In genomic region chr7:79710130-79710607, GRCm38 (mm10) we compare ENCODE assay signal across 8 mouse cellular contexts. TPM values are rescaled to one million over a fixed set of nuclear protein-coding genes. Genes with fewer than 3 reads are reported as not detected.
DNase-seq lines count a peak whose midpoint lies in the region; ATAC-seq lines count a peak whose summit lies in the region.

No protein-coding gene starts in this region.

- DNase-seq in heart, adult 11 months, result peak; percentile 87
- no peak for DNase-seq in heart, postnatal 25 days (ENCODE audit: low spot score)
- DNase-seq in R1 (ENCODE audit: low read depth, low spot score), result peak; percentile 82
- DNase-seq in embryonic facial prominence, embryonic 11.5 days (ENCODE audit: low spot score), result peak; percentile 81
- DNase-seq in retina, postnatal 1 day, result peak; percentile 90
- no peak for DNase-seq in urinary bladder, postnatal 10 days (ENCODE audit: low spot score)

- H3K9ac ChIP-seq in embryonic facial prominence, embryonic 11.5 days (replicated peaks; ENCODE audit: low read length), result peak overlapping the region; percentile 57
- H3K9ac ChIP-seq in hindbrain, embryonic 12.5 days, result peak overlapping the region; percentile 54
- H3K9ac ChIP-seq in limb, embryonic 13.5 days, result peak overlapping the region; percentile 55

- WGBS in embryonic facial prominence, embryonic 11.5 days, result under 1% methylated on average over 53 of the region's 55 CpGs
- WGBS in hindbrain, embryonic 12.5 days, result under 1% methylated on average over 55 of the region's 55 CpGs
- 2% methylated on average over 52 of the region's 55 CpGs for WGBS in limb, embryonic 13.5 days

- H3K27ac ChIP-seq in embryonic facial prominence, embryonic 11.5 days (replicated peaks; ENCODE audit: low read depth, low read length), result no peak overlapping the region
- no peak overlapping the region for H3K27ac ChIP-seq in hindbrain, embryonic 12.5 days
- no peak overlapping the region for H3K27ac ChIP-seq in limb, embryonic 13.5 days

- peak; percentile 69 for ATAC-seq in embryonic facial prominence, embryonic 11.5 days (replicated peaks; ENCODE audit: insufficient number of reproducible peaks, low FRiP score, low TSS enrichment, low read depth)
- ATAC-seq in hindbrain, embryonic 12.5 days (ENCODE audit: low FRiP score), result peak; percentile 88
- ATAC-seq in limb, embryonic 13.5 days (ENCODE audit: low FRiP score, low read depth), result peak; percentile 38; the same call in 1 of the 2 replicates

- peaks cover 3% of the 10 kb centered on the region for H3K36me3 ChIP-seq in embryonic facial prominence, embryonic 11.5 days (replicated peaks; ENCODE audit: control insufficient read depth, insufficient read depth, low read depth, low read length)
- H3K36me3 ChIP-seq in hindbrain, embryonic 12.5 days, result 0 out of 2 replicates have a peak, but pooled peaks cover 5% of the 10 kb centered on the region
- H3K36me3 ChIP-seq in limb, embryonic 13.5 days, result peaks cover 53% of the 10 kb centered on the region

- peak overlapping the region; percentile 78 for H3K4me2 ChIP-seq in embryonic facial prominence, embryonic 11.5 days (ENCODE audit: low read depth, low read length)
- peak overlapping the region; percentile 64 for H3K4me2 ChIP-seq in hindbrain, embryonic 12.5 days (replicated peaks)
- H3K4me2 ChIP-seq in limb, embryonic 13.5 days (replicated peaks), result peak overlapping the region; percentile 79

- H3K9me3 ChIP-seq in embryonic facial prominence, embryonic 11.5 days (replicated peaks; ENCODE audit: control insufficient read depth, low read length), result no peaks in the 10 kb centered on the region
- H3K9me3 ChIP-seq in hindbrain, embryonic 12.5 days (replicated peaks), result no peaks in the 10 kb centered on the region
- no peaks in the 10 kb centered on the region for H3K9me3 ChIP-seq in limb, embryonic 13.5 days

- no peaks in the 10 kb centered on the region for H3K27me3 ChIP-seq in embryonic facial prominence, embryonic 11.5 days (ENCODE audit: control insufficient read depth, insufficient read depth, low read length)
- H3K27me3 ChIP-seq in hindbrain, embryonic 12.5 days, result peaks cover 19% of the 10 kb centered on the region
- H3K27me3 ChIP-seq in limb, embryonic 13.5 days, result peaks cover 30% of the 10 kb centered on the region

- no peaks in the 10 kb centered on the region for H3K4me1 ChIP-seq in embryonic facial prominence, embryonic 11.5 days (ENCODE audit: control insufficient read depth, insufficient read depth, low read length)
- peaks cover 17% of the 10 kb centered on the region for H3K4me1 ChIP-seq in hindbrain, embryonic 12.5 days
- H3K4me1 ChIP-seq in limb, embryonic 13.5 days, result peaks cover 15% of the 10 kb centered on the region

- H3K4me3 ChIP-seq in embryonic facial prominence, embryonic 11.5 days (ENCODE audit: low read depth, low read length), result peak overlapping the region; percentile 39
- peak overlapping the region; percentile 47 for H3K4me3 ChIP-seq in hindbrain, embryonic 12.5 days
- peak overlapping the region; percentile 46 for H3K4me3 ChIP-seq in limb, embryonic 13.5 days

- intact Hi-C loops in heart, postnatal 25 days (cut with DNase I), result no loop called here

RNA-seq across cellular contexts. Expression of gene Kif7, which starts 5.4 kb away (rescaled TPM):
- 1 to 10 TPM; 1.7 to 1.8 TPM for total RNA-seq in heart, postnatal 25 days (2021)
- 4.5 TPM in 2 replicates for polyA plus RNA-seq in embryonic facial prominence, embryonic 11.5 days (2014; fragmentation: Nextera tagmentation; extraction: Ambion mirVana)
- 6.7 and 6.9 TPM in 2 replicates for polyA plus RNA-seq in hindbrain, embryonic 12.5 days (2016; fragmentation: Nextera tagmentation; extraction: Ambion mirVana)
- polyA plus RNA-seq in limb, embryonic 13.5 days (2015; fragmentation: Nextera tagmentation; extraction: Ambion mirVana), result 6.5 and 6.9 TPM in 2 replicates

RNA-seq across cellular contexts. Expression of gene Plin1, which starts 22.5 kb away (rescaled TPM):
- total RNA-seq in heart, postnatal 25 days (2021), result 10 to 100 TPM in 1 of 2 experiments, 1 to 10 TPM in 1; 5.2 to 10.6 TPM
- polyA plus RNA-seq in embryonic facial prominence, embryonic 11.5 days (2014; fragmentation: Nextera tagmentation; extraction: Ambion mirVana), result not detected in 2 replicates
- not detected in 2 replicates for polyA plus RNA-seq in hindbrain, embryonic 12.5 days (2016; fragmentation: Nextera tagmentation; extraction: Ambion mirVana)
- not detected in 2 replicates for polyA plus RNA-seq in limb, embryonic 13.5 days (2015; fragmentation: Nextera tagmentation; extraction: Ambion mirVana)

RNA-seq across cellular contexts. Expression of gene Pex11a, which starts 32.8 kb away (rescaled TPM):
- 10 to 100 TPM; 13.2 to 15.2 TPM for total RNA-seq in heart, postnatal 25 days (2021)
- 7.1 and 8.3 TPM in 2 replicates for polyA plus RNA-seq in embryonic facial prominence, embryonic 11.5 days (2014; fragmentation: Nextera tagmentation; extraction: Ambion mirVana)
- 6.8 and 9.5 TPM in 2 replicates for polyA plus RNA-seq in hindbrain, embryonic 12.5 days (2016; fragmentation: Nextera tagmentation; extraction: Ambion mirVana)
- 9.9 and 11.7 TPM in 2 replicates for polyA plus RNA-seq in limb, embryonic 13.5 days (2015; fragmentation: Nextera tagmentation; extraction: Ambion mirVana)

RNA-seq across cellular contexts. Expression of gene Wdr93, which starts 32.8 kb away (rescaled TPM):
- total RNA-seq in heart, postnatal 25 days (2021), result under 1 TPM in 1 of 2 experiments, not detected in 1; 0.21 TPM
- 0.21 and 0.42 TPM in 2 replicates for polyA plus RNA-seq in embryonic facial prominence, embryonic 11.5 days (2014; fragmentation: Nextera tagmentation; extraction: Ambion mirVana)
- polyA plus RNA-seq in hindbrain, embryonic 12.5 days (2016; fragmentation: Nextera tagmentation; extraction: Ambion mirVana), result 0.57 and 0.72 TPM in 2 replicates
- 0.11 and 0.27 TPM in 2 replicates for polyA plus RNA-seq in limb, embryonic 13.5 days (2015; fragmentation: Nextera tagmentation; extraction: Ambion mirVana)

RNA-seq across cellular contexts. Expression of gene Ticrr, which starts 50.2 kb away (rescaled TPM):
- total RNA-seq in heart, postnatal 25 days (2021), result under 1 TPM; 0.13 to 0.22 TPM
- polyA plus RNA-seq in embryonic facial prominence, embryonic 11.5 days (2014; fragmentation: Nextera tagmentation; extraction: Ambion mirVana), result 15.3 and 16.3 TPM in 2 replicates
- polyA plus RNA-seq in hindbrain, embryonic 12.5 days (2016; fragmentation: Nextera tagmentation; extraction: Ambion mirVana), result 8.9 and 9.2 TPM in 2 replicates
- polyA plus RNA-seq in limb, embryonic 13.5 days (2015; fragmentation: Nextera tagmentation; extraction: Ambion mirVana), result 9.1 and 9.7 TPM in 2 replicates

Comparison
In these comparisons a context has a peak if more than half of its experiments do, and no peak if none do; other contexts are left out.
1. DNase-seq: peak in heart, adult 11 months (single experiment), R1 (single experiment), embryonic facial prominence, embryonic 11.5 days (single experiment) and retina, postnatal 1 day (single experiment); none in heart, postnatal 25 days (single experiment) and urinary bladder, postnatal 10 days (single experiment).
2. ATAC-seq: peak in every context shown above with its lines; median percentile 88 in hindbrain, embryonic 12.5 days; 69 in embryonic facial prominence, embryonic 11.5 days; 38 in limb, embryonic 13.5 days.
3. Peak in every context shown above with its lines, with median percentiles within 50 percentile points of each other: H3K4me2 ChIP-seq, H3K4me3 ChIP-seq and H3K9ac ChIP-seq.